Mouse (Mus musculus) liver, embryonic 16.5 days (tissue): Measurements from ENCODE around the gene Ppp2r5d. TPM values are rescaled to one million over a fixed set of nuclear protein-coding genes. Genes with fewer than 3 reads are reported as not detected.
A peak's percentile ranks its signal among the peaks of the same experiment; 100 is the strongest.

Experiments used
- ATAC-seq: fragments of 200-750 bp; cut with Nextera tagmentation; 2 replicates; pipeline ENCODE4 v1.8.0; 2017; ENCODE audit warnings: low read depth, mild to moderate bottlenecking, moderate number of reproducible peaks, moderate library complexity
- H3K27ac ChIP-seq: fragments of 300-500 bp; sonication (generic); 2 replicates; pipeline ENCODE4 v1.5.1; 2014; ENCODE audit warnings: mild to moderate bottlenecking, low read length
- H3K27me3 ChIP-seq: fragments of 300-500 bp; sonication (generic); 2 replicates; pipeline ENCODE4 v1.6.1; 2014; ENCODE audit warnings: low read depth, low read length, mixed read lengths; ENCODE audit not compliant: control insufficient read depth, insufficient read depth
- H3K36me3 ChIP-seq: fragments of 300-500 bp; sonication (generic); 2 replicates; pipeline ENCODE4 v1.6.1; 2014; ENCODE audit warnings: mild to moderate bottlenecking; ENCODE audit not compliant: control insufficient read depth, insufficient read depth
- H3K4me1 ChIP-seq: fragments of 300-500 bp; sonication (generic); 2 replicates; pipeline ENCODE4 v1.6.1; 2014; ENCODE audit warnings: low read depth, low read length, mixed read lengths; ENCODE audit not compliant: control insufficient read depth
- H3K4me2 ChIP-seq: fragments of 300-500 bp; sonication (generic); 2 replicates; pipeline ENCODE4 v1.6.1; 2014; ENCODE audit warnings: low read depth, low read length, mixed read lengths
- H3K4me3 ChIP-seq: fragments of 300-500 bp; sonication (generic); 2 replicates; pipeline ENCODE4 v1.5.1; 2014; ENCODE audit warnings: low read depth, mild to moderate bottlenecking, low read length
- H3K9ac ChIP-seq: fragments of 300-500 bp; sonication (generic); 2 replicates; pipeline ENCODE4 v1.6.1; 2014; ENCODE audit warnings: low read depth, low read length
- H3K9me3 ChIP-seq: fragments of 300-500 bp; sonication (generic); replicated peaks from 2 replicates; pipeline ENCODE4 v1.6.1; 2016; ENCODE audit warnings: low read length; ENCODE audit not compliant: control insufficient read depth
- WGBS: fragments of 180-500 bp; shearing (Covaris S2); extraction: QIAGEN DNeasy Blood & Tissue Kit; methylation state at CpG from one replicate; pipeline ENCODE4 v1.1.7; 2014; ENCODE audit not compliant: insufficient replicate concordance; 5-methylcytosine and 5-hydroxymethylcytosine counted together
- polyA plus RNA-seq: library from polyadenylated mRNA; unstranded; fragments of >200 nt; fragmentation: Nextera tagmentation; extraction: Ambion mirVana; gene quantifications from 2 replicates; pipeline ENCODE4 v1.2.1, GENCODE M21; 2015

Gene Ppp2r5d
- polyA plus RNA-seq, 1 experiment from 2014 or later = 28.7 TPM

DNA sequence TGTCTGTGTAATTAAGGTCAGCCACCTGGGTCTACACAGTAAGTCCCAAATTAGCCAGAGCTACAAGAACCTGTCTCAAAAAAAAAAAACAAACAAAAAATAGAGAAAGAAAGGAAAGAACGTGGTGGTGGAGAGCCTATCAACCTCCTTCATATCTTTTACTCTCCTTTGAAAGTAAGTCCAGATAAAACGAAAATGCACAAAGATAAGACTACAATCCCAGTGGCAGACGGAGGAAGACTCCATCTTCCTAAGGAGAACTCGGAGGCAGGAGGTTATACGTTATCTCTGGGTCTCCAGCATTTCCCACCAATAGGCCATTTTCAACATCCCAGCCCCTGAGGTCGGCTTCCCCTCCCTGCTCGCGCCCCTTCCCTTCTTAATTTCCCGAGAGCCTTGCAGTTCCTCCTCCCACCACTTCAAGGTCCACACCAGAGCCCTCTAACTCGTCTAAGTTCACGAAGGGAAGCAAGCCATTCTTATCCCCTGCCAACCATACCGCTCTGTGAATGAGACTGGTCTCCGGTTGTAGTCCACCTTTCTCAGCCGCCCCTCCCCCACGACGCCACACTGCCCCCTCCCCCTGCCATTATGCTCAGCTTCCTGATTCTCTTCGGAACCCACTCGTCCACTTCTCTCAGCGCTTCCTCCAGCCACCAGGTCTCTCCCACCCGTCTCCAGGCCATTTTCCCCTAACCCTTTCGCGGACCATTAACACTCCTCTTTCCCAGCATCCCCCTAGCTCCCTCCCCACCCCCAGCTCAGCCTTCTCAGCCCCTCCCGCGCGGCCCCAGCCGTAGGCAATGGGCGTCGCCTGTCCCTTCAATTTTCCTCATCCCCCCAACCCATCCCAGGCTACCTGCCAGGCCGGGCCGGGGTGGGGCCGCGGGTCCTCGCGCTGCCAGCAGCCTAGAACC, 24.8 kb downstream of the Ppp2r5d start:
- H3K36me3 ChIP-seq = peaks cover 24% of the 10 kb centered on the region
- H3K4me3 ChIP-seq = peak overlapping the region; percentile 97
- ATAC-seq = peak; percentile 0; the same call in 1 of the 2 replicates
- H3K27ac ChIP-seq = peak overlapping the region; percentile 93
- H3K4me2 ChIP-seq = peak overlapping the region; percentile 95
- WGBS = under 1% methylated on average over 34 of the region's 34 CpGs
- no peaks in the 10 kb centered on the region for H3K27me3 ChIP-seq
- peak overlapping the region; percentile 91 for H3K9ac ChIP-seq
- peaks cover 28% of the 10 kb centered on the region for H3K4me1 ChIP-seq
- H3K9me3 ChIP-seq = no peaks in the 10 kb centered on the region

DNA sequence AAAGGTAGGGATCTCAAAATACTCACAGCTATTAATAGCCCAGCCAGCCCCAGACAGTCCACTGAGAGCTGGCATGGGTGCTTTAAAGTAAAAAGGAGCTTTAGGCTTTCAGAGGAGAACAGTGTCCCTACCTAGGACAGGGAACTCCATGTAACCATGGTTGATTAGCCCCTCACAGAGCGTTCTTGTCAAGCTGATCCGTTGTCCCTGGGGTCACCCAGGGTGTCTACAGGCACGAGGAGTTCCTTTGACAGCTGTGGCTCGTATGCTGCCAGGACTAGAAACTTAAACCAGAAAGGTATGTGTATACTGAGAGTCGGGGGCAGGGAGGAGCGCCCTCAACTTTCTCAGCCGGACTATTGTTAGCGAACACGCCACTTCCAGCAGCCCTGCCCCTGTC, 26.0 kb downstream of the Ppp2r5d start:
- ATAC-seq = no peak
- Histone ChIP-seq H3K27ac (peak overlapping the region; percentile 93; the same call in 1 of the 2 replicates), H3K9ac (peak overlapping the region; percentile 91), H3K4me1 (peaks cover 37% of the 10 kb centered on the region), H3K27me3 (no peaks in the 10 kb centered on the region), H3K4me3 (peak overlapping the region; percentile 97; the same call in 1 of the 2 replicates), H3K4me2 (peak overlapping the region; percentile 95), H3K9me3 (no peaks in the 10 kb centered on the region), H3K36me3 (peaks cover 22% of the 10 kb centered on the region)
- WGBS = 66% methylated on average over 9 of the region's 9 CpGs

DNA sequence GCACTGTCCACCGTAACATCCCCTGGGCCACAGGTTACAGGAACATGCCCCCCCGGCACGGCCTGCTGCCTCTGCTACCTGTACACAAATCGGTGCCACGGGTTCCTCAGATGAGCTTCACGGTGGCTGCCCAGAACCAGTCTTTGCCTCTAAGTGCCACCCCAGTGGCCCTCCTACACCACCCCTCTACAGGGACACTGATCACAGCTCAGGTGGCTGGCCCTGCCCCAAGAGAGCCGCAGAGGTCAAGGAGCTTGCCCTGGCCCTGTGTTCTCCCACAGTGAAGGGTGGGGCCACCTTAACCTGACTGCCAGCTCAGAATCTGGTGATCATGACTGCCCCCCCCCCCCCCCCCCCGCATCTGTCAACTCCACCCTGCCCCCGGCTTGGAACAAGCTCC, 26.5 kb downstream of the Ppp2r5d start, which contains the start of gene Mea1:
TSS of gene Mea1 (plus strand) at position 378 of the 400 bp plus-strand sequence.
- Histone ChIP-seq H3K9me3 (no peaks in the 10 kb centered on the region), H3K4me2 (peak within 1 kb of the TSS; percentile 95), H3K27me3 (no peaks in the 10 kb centered on the region), H3K27ac (peak within 1 kb of the TSS; percentile 93), H3K9ac (peak within 1 kb of the TSS; percentile 91), H3K4me3 (peak within 1 kb of the TSS; percentile 97), H3K4me1 (peaks cover 38% of the 10 kb centered on the region), H3K36me3 (peaks cover 18% of the 10 kb centered on the region)
- no peak for ATAC-seq
- 81% methylated on average over 8 of the region's 9 CpGs for WGBS

DNA sequence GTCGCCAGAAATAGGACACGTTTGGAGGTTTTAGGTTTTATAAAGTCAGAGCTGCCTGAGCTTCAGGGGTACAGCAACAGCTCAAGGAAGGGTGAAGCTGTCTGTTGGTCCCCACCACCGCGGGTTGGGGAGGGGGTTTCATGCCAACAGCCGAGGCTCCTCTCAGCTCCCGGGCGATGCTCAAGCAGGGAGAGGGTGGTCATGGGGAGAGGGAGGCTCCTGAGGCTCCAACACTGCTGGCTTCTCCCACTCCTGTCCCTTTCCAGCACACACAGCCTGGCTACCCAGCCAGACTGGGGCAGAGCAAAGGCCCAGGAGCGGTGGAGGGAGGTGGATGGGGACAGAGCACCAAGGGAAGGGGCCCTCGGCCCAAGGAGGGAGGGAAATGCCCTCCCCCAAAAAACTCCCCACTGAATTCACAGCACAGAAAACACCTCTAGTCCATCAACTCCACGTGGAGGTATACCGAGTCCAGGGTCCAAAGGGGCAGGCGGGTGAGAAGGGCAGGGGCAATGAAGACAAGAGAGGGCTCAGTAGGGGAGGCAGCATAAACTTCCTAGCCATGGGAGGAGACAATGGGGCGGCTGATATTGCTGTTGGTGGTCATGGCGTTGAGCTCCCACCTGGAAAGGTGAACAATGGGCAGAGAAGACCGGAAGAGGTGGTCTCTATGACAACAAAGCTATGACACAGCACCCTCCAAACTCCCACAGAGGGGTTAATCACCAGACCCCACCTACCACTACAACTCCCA, 30.2 kb downstream of the Ppp2r5d start:
- Histone ChIP-seq H3K27me3 (no peaks in the 10 kb centered on the region), H3K4me3 (peak overlapping the region; percentile 81), H3K27ac (peak overlapping the region; percentile 83), H3K36me3 (peaks cover 19% of the 10 kb centered on the region), H3K4me1 (peaks cover 35% of the 10 kb centered on the region), H3K9ac (peak overlapping the region; percentile 72), H3K9me3 (no peaks in the 10 kb centered on the region), H3K4me2 (peak overlapping the region; percentile 68)
- WGBS = 37% methylated on average over 15 of the region's 15 CpGs
- peak; percentile 11; the same call in 1 of the 2 replicates for ATAC-seq

DNA sequence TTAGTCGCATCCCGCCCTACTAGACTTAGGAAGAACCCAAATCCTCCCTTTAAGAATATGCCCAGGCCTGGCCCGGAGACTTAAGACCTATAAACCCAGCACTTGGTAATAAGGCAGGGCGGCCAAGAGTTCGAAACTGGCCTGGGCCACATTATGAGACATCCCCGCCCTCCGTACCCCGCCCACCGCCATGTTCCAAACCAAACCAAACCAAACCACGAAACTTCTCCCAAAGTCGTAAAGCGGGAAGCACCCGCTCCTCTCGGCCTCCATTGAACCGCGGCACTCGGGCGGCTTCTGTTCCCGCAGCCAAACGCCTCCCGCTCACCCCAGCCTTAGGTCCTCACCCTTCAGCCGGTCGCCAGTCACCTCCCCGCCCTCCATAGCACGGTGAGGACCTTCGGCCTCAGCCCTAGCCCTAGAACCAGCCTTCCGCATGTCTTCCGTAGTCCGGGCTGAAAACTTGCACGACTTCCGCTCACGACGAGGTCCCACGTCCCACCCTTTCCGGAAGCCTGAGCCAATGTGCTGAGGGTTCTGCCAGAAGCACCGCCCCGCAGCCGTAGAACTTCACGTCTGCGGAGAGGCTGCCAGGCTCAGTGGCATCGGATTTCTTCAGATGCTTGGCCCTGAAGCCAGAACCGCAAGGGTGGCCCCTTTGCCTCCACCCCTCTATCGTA, 30.9 kb downstream of the Ppp2r5d start, which contains the start of gene Rrp36:
TSS of gene Rrp36 (minus strand) at position 503 of the 680 bp plus-strand sequence.
- under 1% methylated on average over 43 of the region's 43 CpGs for WGBS
- H3K36me3 ChIP-seq = peaks cover 23% of the 10 kb centered on the region

DNA sequence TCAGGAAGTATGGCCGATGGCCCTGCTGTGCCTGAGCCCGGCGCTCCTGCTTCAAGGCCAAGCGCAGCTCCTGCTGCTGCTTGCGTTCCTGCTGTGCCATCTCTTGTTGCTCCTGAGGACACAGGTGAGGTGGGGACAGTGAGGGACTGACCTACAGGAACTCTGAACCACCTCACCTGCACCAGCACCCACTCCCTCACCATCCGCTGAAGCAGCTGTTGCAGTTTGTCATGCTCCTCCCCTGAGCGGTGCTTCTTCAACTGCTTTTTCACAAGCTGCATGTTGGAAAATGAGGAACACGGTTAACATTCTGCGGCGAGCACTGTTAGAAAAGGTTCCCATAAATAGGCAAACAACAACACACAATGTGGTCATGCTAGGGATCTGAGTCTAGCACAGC, 35.0 kb downstream of the Ppp2r5d start:
- Histone ChIP-seq H3K9me3 (no peaks in the 10 kb centered on the region), H3K4me2 (no peak overlapping the region), H3K27ac (no peak overlapping the region), H3K4me3 (no peak overlapping the region), H3K36me3 (peaks cover 8% of the 10 kb centered on the region), H3K4me1 (peaks cover 16% of the 10 kb centered on the region), H3K9ac (no peak overlapping the region), H3K27me3 (no peaks in the 10 kb centered on the region)
- 85% methylated on average over 10 of the region's 10 CpGs for WGBS
- no peak for ATAC-seq

More for the DNA sequence above, 30.9 kb downstream of the Ppp2r5d start, which contains the start of gene Rrp36:
- H3K9ac ChIP-seq = peak within 1 kb of the TSS; percentile 72
- H3K9me3 ChIP-seq = no peaks in the 10 kb centered on the region
- H3K4me2 ChIP-seq = peak within 1 kb of the TSS; percentile 68
- peaks cover 28% of the 10 kb centered on the region for H3K4me1 ChIP-seq
- peak; percentile 94 for ATAC-seq
- no peaks in the 10 kb centered on the region for H3K27me3 ChIP-seq
- peak within 1 kb of the TSS; percentile 81 for H3K4me3 ChIP-seq
- peak within 1 kb of the TSS; percentile 83 for H3K27ac ChIP-seq

DNA sequence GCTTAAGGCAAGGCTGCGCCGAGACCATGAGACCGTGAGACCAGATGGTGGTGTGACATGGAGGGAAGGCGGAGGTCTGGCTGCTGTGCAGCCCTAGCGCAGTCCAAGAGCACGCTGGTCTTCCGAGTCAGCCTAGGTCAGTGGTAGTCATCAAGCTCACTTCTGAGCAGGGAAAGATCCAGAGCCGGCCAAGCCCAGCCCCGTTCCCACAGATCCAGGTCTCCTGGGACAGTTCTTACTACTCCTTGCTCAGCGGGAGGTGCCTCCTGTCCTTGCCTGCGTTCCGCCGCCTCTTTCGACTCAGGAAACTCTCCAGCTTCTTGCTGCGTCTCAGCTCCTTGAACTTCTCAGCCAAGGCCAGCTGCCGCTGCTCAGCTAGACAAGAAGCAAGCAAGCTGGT, 37.2 kb downstream of the Ppp2r5d start:
- H3K9me3 ChIP-seq = no peaks in the 10 kb centered on the region
- no peak overlapping the region for H3K4me3 ChIP-seq
- H3K4me1 ChIP-seq = peaks cover under 1% of the 10 kb centered on the region
- H3K27ac ChIP-seq = no peak overlapping the region
- no peak overlapping the region for H3K9ac ChIP-seq
- no peak overlapping the region for H3K4me2 ChIP-seq
- peaks cover 12% of the 10 kb centered on the region for H3K36me3 ChIP-seq
- 88% methylated on average over 16 of the region's 16 CpGs for WGBS
- H3K27me3 ChIP-seq = no peaks in the 10 kb centered on the region
- ATAC-seq = no peak

DNA sequence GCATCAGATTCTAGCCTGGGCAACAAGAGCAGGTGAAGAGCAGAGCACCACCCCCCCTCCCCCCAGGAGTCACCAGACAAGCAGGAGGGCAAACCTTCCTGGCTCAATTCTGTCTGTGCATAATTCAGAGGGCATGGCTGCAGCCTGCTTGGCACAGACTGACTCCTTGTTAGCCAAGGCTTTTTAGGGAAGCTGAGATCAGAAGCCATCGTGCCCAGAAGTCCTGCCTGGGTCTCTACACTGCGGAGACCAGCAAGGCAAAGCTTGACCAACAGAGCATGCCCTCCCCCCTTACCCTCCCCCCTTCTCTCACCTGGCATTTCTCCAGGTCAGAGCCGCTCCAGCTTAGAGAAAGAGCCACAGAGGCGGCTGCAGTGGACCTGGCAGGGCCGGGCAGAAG, 42.2 kb downstream of the Ppp2r5d start:
- no peaks in the 10 kb centered on the region for H3K27me3 ChIP-seq
- H3K9ac ChIP-seq = no peak overlapping the region
- no peak overlapping the region for H3K4me2 ChIP-seq
- no peak for ATAC-seq
- H3K4me3 ChIP-seq = no peak overlapping the region
- H3K27ac ChIP-seq = no peak overlapping the region
- peaks cover 8% of the 10 kb centered on the region for H3K36me3 ChIP-seq
- H3K9me3 ChIP-seq = no peaks in the 10 kb centered on the region
- WGBS = 77% methylated on average over 5 of the region's 5 CpGs
- no peaks in the 10 kb centered on the region for H3K4me1 ChIP-seq
